In genomic region chr16:44357571-44358268, GRCm38 (mm10) we compare ENCODE assay signal across 10 mouse cellular contexts. TPM values are rescaled to one million over a fixed set of nuclear protein-coding genes. Genes with fewer than 3 reads are reported as not detected.
A peak's percentile ranks its signal among the peaks of the same experiment; 100 is the strongest.
DNase-seq lines count a peak whose midpoint lies in the region; ATAC-seq lines count a peak whose summit lies in the region.
"Had no signal": no experiment of that assay in that cellular context is flagged by ENCODE, and none has a peak within 500 bp of the region (broad histone marks: within the 10 kb centered on the region; RNA-seq: fewer than 3 reads in every experiment).

No protein-coding gene starts in this region.

- H3K4me2 ChIP-seq in lung, embryonic 16.5 days (ENCODE audit: low read depth, low read length) = no peak overlapping the region
- H3K4me2 ChIP-seq: limb, embryonic 15.5 days had no signal

- DNase-seq in embryo, embryonic 10 days (ENCODE audit: low spot score) = peak; percentile 33
- DNase-seq in embryo, embryonic 9.5 days (ENCODE audit: extremely low spot score) = no peak
- DNase-seq in c-Kit-negative CD71-positive TER-119-positive erythroid progenitor cells, embryonic 14.5 days (ENCODE audit: low read depth, low spot score) = peak; percentile 77
- peak; percentile 91 for DNase-seq in induced T-regulatory cell, adult 2 months (ENCODE audit: low read depth)
- peak; percentile 87 for DNase-seq in thymus, postnatal 0 days (ENCODE audit: low spot score)
- DNase-seq in layer of hippocampus, postnatal 14 days (ENCODE audit: low spot score in 2 of 2) = no peak
- no peak for DNase-seq in cerebellum, adult 11 months

- H3K9me3 ChIP-seq in lung, embryonic 16.5 days (ENCODE audit: control insufficient read depth, low read length) = no peaks in the 10 kb centered on the region
- H3K9me3 ChIP-seq: limb, embryonic 15.5 days had no signal

- ATAC-seq in lung, embryonic 16.5 days (ENCODE audit: low read depth) = peak; percentile 71
- ATAC-seq: Patski had no signal

- peaks cover 5% of the 10 kb centered on the region; the same call in 1 of the 2 replicates for H3K36me3 ChIP-seq in lung, embryonic 16.5 days (ENCODE audit: control insufficient read depth, insufficient read depth, low read length)

- no peaks in the 10 kb centered on the region for H3K4me1 ChIP-seq in lung, embryonic 16.5 days (replicated peaks; ENCODE audit: control insufficient read depth, insufficient read depth, low read length)
- H3K4me1 ChIP-seq: limb, embryonic 15.5 days had no signal

- WGBS in lung, embryonic 16.5 days = 69% methylated on average over 4 of the region's 4 CpGs

- no peak overlapping the region for H3K4me3 ChIP-seq in lung, embryonic 16.5 days (ENCODE audit: low read length)
- H3K4me3 ChIP-seq: limb, embryonic 15.5 days had no signal

- H3K9ac ChIP-seq in lung, embryonic 16.5 days (ENCODE audit: low read length) = no peak overlapping the region
- H3K9ac ChIP-seq: limb, embryonic 15.5 days had no signal

- H3K27me3 ChIP-seq in lung, embryonic 16.5 days (ENCODE audit: control insufficient read depth, insufficient read depth, low read depth, low read length) = no peaks in the 10 kb centered on the region
- H3K27me3 ChIP-seq: limb, embryonic 15.5 days; Patski had no signal

- H3K27ac ChIP-seq in lung, embryonic 16.5 days (ENCODE audit: low read length) = no peak overlapping the region
- H3K27ac ChIP-seq: limb, embryonic 15.5 days had no signal

RNA-seq across cellular contexts. Expression of gene Spice1, which starts 10.8 kb away (rescaled TPM):
- 38.1 and 41.1 TPM in 2 replicates for polyA plus RNA-seq in lung, embryonic 16.5 days (2015; fragmentation: Nextera tagmentation; extraction: Ambion mirVana)
- polyA plus RNA-seq in thymus, postnatal 0 days (2015; fragmentation: Nextera tagmentation; extraction: Ambion mirVana) = 16.5 and 16.9 TPM in 2 replicates
- total RNA-seq in layer of hippocampus, postnatal 14 days (2021) = 10 to 100 TPM; 15.1 to 16.7 TPM

RNA-seq across cellular contexts. Expression of gene Sidt1, which starts 24.7 kb away (rescaled TPM):
- 0.25 and 0.41 TPM in 2 replicates for polyA plus RNA-seq in lung, embryonic 16.5 days (2015; fragmentation: Nextera tagmentation; extraction: Ambion mirVana)
- polyA plus RNA-seq in thymus, postnatal 0 days (2015; fragmentation: Nextera tagmentation; extraction: Ambion mirVana) = 2.9 and 3.6 TPM in 2 replicates
- 10 to 100 TPM; 37.3 to 44.4 TPM for total RNA-seq in layer of hippocampus, postnatal 14 days (2021)
- polyA plus RNA-seq: Patski had no signal

RNA-seq across cellular contexts. Expression of gene Cfap44, which starts 36.9 kb away (rescaled TPM):
- 1.6 and 2.9 TPM in 2 replicates for polyA plus RNA-seq in lung, embryonic 16.5 days (2015; fragmentation: Nextera tagmentation; extraction: Ambion mirVana)
- polyA plus RNA-seq in thymus, postnatal 0 days (2015; fragmentation: Nextera tagmentation; extraction: Ambion mirVana) = 0.16 and 0.22 TPM in 2 replicates
- total RNA-seq in layer of hippocampus, postnatal 14 days (2021) = 10 to 100 TPM in 1 of 2 experiments, 1 to 10 TPM in 1; 8.4 to 10.8 TPM

Comparison
In these comparisons a context has a peak if more than half of its experiments do, and no peak if none do; other contexts are left out.
1. DNase-seq: peak in embryo, embryonic 10 days (single experiment), c-Kit-negative CD71-positive TER-119-positive erythroid progenitor cells, embryonic 14.5 days (single experiment), induced T-regulatory cell, adult 2 months (single experiment) and thymus, postnatal 0 days (single experiment); none in embryo, embryonic 9.5 days (single experiment), layer of hippocampus, postnatal 14 days (0 of 2) and cerebellum, adult 11 months (single experiment).